Mouse (Mus musculus) intestine, embryonic 16.5 days (tissue): ENCODE measurements around the gene St3gal3. TPM values are rescaled to one million over a fixed set of nuclear protein-coding genes. Genes with fewer than 3 reads are reported as not detected.
A peak's percentile ranks its signal among the peaks of the same experiment; 100 is the strongest.

Experiments used
- ATAC-seq: fragments of 200-750 bp; cut with Nextera tagmentation; 2 replicates; pipeline ENCODE4 v1.8.0; 2017; ENCODE audit warnings: moderate TSS enrichment, moderate library complexity
- H3K27ac ChIP-seq: fragments of 300-500 bp; sonication (generic); 2 replicates; pipeline ENCODE4 v1.5.1; 2014; ENCODE audit warnings: mild to moderate bottlenecking, low read length
- H3K27me3 ChIP-seq: fragments of 300-500 bp; sonication (generic); replicated peaks from 2 replicates; pipeline ENCODE4 v1.6.1; 2014; ENCODE audit warnings: low read length, control low read depth, mixed read lengths; ENCODE audit not compliant: control insufficient read depth, insufficient read depth
- H3K36me3 ChIP-seq: fragments of 300-500 bp; sonication (generic); 2 replicates; pipeline ENCODE4 v1.6.1; 2014; ENCODE audit warnings: low read length, control low read depth; ENCODE audit not compliant: control insufficient read depth, insufficient read depth
- H3K4me1 ChIP-seq: fragments of 300-500 bp; sonication (generic); 2 replicates; pipeline ENCODE4 v1.6.1; 2014; ENCODE audit warnings: low read length, control low read depth, mixed read lengths; ENCODE audit not compliant: control insufficient read depth, insufficient read depth
- H3K4me2 ChIP-seq: fragments of 300-500 bp; sonication (generic); 2 replicates; pipeline ENCODE4 v1.6.1; 2014; ENCODE audit warnings: low read depth, low read length, control low read depth
- H3K4me3 ChIP-seq: fragments of 300-500 bp; sonication (generic); 2 replicates; pipeline ENCODE4 v1.5.1; 2014; ENCODE audit warnings: mild to moderate bottlenecking, low read length
- H3K9ac ChIP-seq: fragments of 300-500 bp; sonication (generic); 2 replicates; pipeline ENCODE4 v1.6.1; 2014; ENCODE audit warnings: low read depth, low read length
- H3K9me3 ChIP-seq: fragments of 300-500 bp; sonication (generic); 2 replicates; pipeline ENCODE4 v1.6.1; 2016; ENCODE audit warnings: low read length, control low read depth; ENCODE audit not compliant: control insufficient read depth
- WGBS: fragments of 180-500 bp; shearing (Covaris S2); extraction: QIAGEN DNeasy Blood & Tissue Kit; methylation state at CpG from one replicate; pipeline ENCODE4 v1.1.7; 2014; 5-methylcytosine and 5-hydroxymethylcytosine counted together
- polyA plus RNA-seq: library from polyadenylated mRNA; unstranded; fragments of >200 nt; fragmentation: Nextera tagmentation; extraction: Ambion mirVana; gene quantifications from 2 replicates; pipeline ENCODE4 v1.2.1, GENCODE M21; 2015

The St3gal3 gene
- polyA plus RNA-seq, 1 experiment from 2014 or later = 8.6 TPM

GRCm38 (mm10) chr4:118073128-118073527 is 61.6 kb downstream of the St3gal3 start:
- Histone ChIP-seq H3K9ac (no peak overlapping the region), H3K4me3 (no peak overlapping the region), H3K36me3 (0 out of 2 replicates have a peak, but pooled peaks cover 3% of the 10 kb centered on the region), H3K4me2 (no peak overlapping the region), H3K9me3 (no peaks in the 10 kb centered on the region; the same call in 1 of the 2 replicates), H3K27ac (no peak overlapping the region), H3K27me3 (no peaks in the 10 kb centered on the region), H3K4me1 (peaks cover 10% of the 10 kb centered on the region)
- ATAC-seq = no peak
- WGBS = 78% methylated on average over 6 of the region's 6 CpGs

GRCm38 (mm10) chr4:118071891-118072290 is 62.8 kb downstream of the St3gal3 start:
- Histone ChIP-seq H3K9ac (no peak overlapping the region), H3K27me3 (no peaks in the 10 kb centered on the region), H3K4me1 (peaks cover 10% of the 10 kb centered on the region), H3K9me3 (no peaks in the 10 kb centered on the region; the same call in 1 of the 2 replicates), H3K4me2 (no peak overlapping the region), H3K27ac (no peak overlapping the region), H3K4me3 (no peak overlapping the region), H3K36me3 (0 out of 2 replicates have a peak, but pooled peaks cover 3% of the 10 kb centered on the region)
- no peak for ATAC-seq
- 78% methylated on average over 7 of the region's 7 CpGs for WGBS

DNA sequence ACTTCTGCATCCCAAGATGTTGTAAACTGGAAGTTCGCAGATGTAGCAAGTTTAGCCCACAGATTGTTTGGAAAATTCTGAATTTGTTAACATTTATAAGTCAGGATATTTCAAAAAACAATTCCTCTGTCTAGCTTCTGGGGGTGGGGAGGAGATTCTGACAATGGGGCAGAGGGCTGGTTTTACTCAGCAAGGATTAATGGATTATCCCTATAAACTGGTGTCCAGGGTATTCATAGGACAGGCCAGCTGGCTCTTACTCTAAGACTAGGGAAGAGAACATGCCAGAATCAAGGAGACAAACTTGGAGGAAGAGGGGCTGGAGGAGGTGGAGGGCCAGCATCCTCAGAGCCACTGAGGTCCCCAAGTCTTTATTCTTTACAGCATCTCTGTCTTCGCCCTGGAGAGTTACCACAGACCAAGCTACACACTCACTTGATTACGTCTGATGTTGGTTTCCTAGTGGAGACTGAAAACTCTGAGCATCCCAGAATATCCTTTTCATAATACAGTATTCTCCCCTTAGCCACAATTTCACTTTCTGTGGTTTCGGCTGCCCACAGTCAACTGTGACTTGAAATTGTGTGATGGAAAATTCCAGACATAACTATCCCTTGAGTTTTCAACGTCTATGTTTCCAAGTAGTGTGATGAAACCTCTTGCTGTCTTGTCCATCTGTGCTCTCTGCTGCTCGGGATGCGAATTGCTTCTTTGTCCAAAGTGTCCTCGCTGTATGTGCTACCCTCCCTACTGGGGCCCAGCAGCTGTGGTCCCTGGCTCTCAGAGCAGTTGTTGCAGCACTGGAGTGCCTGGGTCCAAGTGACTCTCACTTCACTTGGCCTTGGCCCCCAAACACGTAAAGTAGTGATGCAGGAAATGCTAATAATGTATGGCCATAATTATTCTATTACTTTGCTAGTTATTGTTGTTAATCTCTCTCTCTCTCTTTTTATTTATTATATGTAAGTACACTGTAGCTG is 64.2 kb downstream of the St3gal3 start:
- Histone ChIP-seq H3K4me3 (no peak overlapping the region), H3K9me3 (no peaks in the 10 kb centered on the region; the same call in 1 of the 2 replicates), H3K27me3 (no peaks in the 10 kb centered on the region), H3K4me1 (peaks cover 10% of the 10 kb centered on the region), H3K4me2 (no peak overlapping the region), H3K9ac (no peak overlapping the region), H3K36me3 (no peaks in the 10 kb centered on the region), H3K27ac (peak overlapping the region; percentile 33)
- WGBS = 79% methylated on average over 9 of the region's 9 CpGs
- no peak for ATAC-seq

DNA sequence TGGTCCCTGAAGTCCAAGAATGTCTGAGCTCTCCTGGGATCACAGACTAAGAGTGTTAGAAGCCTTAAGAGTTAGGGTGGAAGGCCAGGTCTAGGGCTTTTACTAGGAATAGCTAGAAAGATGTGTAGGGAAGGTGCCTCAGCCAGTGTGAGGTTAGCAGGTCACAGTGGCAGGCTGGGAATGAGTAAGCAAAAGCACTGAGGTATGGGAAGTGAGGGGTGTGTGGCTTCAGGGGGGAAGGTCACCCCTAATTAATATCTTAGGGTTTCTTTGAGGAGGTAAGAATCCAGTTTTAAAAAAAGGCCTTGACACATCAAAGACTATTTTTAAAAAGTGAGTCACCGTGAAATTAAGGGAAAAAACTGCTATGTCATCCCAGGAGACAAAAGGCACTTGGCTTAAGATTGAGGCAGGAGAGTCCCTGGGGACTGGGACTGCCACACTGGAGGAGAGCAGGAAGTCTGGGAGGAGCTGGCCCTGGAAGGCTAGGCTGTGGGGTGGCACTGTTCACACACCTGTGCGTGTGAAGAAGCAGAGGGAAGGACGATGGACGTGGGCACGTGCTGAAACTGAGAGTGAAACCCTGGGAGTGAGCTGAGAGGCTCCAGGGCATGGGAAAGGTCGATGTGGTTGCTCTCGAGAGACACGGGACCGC is 72.8 kb downstream of the St3gal3 start:
- Histone ChIP-seq H3K9me3 (no peaks in the 10 kb centered on the region), H3K4me2 (no peak overlapping the region), H3K9ac (no peak overlapping the region), H3K4me3 (no peak overlapping the region), H3K27ac (0 out of 2 replicates have a peak overlapping the region, but pooled peaks have one; percentile 71), H3K4me1 (peaks cover 21% of the 10 kb centered on the region), H3K36me3 (no peaks in the 10 kb centered on the region), H3K27me3 (no peaks in the 10 kb centered on the region)
- ATAC-seq = no peak; the same call in 1 of the 2 replicates
- 46% methylated on average over 9 of the region's 9 CpGs for WGBS

GRCm38 (mm10) chr4:118060915-118061530 is 73.7 kb downstream of the St3gal3 start:
- Histone ChIP-seq H3K27ac (peak overlapping the region; percentile 71), H3K36me3 (no peaks in the 10 kb centered on the region), H3K4me3 (no peak overlapping the region), H3K4me1 (peaks cover 21% of the 10 kb centered on the region), H3K9ac (no peak overlapping the region), H3K9me3 (no peaks in the 10 kb centered on the region), H3K27me3 (no peaks in the 10 kb centered on the region), H3K4me2 (no peak overlapping the region)
- peak; percentile 58; the same call in 1 of the 2 replicates for ATAC-seq
- 83% methylated on average over 13 of the region's 13 CpGs for WGBS

DNA sequence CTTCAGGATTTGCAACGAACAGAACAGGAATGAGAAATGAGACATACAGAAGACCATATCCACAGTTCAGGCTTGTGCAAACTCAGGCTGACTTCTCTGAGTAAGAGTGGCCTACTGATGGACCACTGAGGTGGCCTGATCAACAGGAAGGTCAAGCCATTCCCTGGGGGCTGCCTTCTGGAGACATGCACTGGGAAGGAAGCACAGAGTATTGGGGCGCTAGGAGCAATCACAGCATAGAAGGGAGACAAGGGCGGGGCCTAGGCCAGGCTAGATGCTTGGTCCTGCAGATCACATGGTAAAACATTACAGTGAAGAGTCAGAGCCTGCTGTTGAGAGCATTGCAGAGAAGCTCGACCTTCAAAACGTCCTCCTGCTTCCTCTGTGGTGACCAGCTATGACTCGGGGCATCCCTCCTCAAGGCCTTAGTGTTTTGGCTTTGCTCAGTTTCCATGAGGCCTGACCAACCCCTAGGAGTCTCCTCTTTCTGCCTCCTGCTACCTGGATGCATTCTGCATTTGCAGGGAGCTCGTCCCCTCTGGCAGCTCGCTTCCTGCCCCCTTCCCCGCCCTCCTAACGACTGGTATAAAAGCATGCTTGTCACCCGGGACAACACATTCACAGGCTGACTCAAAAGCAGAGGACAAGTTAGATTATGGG is 74.8 kb downstream of the St3gal3 start:
- Histone ChIP-seq H3K27ac (peak overlapping the region; percentile 51), H3K4me2 (no peak overlapping the region), H3K4me1 (peaks cover 21% of the 10 kb centered on the region), H3K36me3 (no peaks in the 10 kb centered on the region), H3K4me3 (no peak overlapping the region), H3K9me3 (no peaks in the 10 kb centered on the region), H3K9ac (no peak overlapping the region), H3K27me3 (no peaks in the 10 kb centered on the region)
- ATAC-seq = no peak
- WGBS = 66% methylated on average over 11 of the region's 11 CpGs

DNA sequence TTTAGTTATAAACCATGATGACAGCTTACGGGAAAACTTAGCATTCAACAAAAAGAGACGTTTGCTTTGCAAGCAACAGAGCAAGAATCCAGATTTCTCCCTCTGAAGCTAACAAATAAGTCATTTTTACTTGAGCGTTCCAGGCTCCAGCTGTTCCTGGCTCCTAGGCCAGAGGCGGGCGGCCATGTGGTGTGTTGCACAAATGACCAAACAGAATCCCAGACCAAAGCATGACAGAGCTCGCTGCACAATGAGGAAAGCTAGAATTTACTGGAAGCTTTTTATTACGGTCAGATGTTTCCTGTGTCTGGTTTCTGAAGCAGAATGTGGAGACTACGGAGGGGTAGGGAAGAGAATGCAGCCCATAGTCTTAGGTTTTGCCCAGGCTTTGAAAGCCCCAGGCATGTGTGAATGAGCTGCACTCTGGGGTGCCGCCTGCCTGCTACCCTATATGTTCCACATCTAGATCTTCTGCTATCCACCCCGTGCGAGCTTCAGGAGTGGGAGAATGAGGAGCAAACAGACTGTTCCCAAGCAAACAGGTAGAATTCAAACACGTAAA is 76.5 kb downstream of the St3gal3 start:
- Histone ChIP-seq H3K4me3 (no peak overlapping the region), H3K36me3 (no peaks in the 10 kb centered on the region), H3K9me3 (no peaks in the 10 kb centered on the region), H3K4me1 (peaks cover 21% of the 10 kb centered on the region), H3K27ac (peak overlapping the region; percentile 83), H3K4me2 (no peak overlapping the region), H3K9ac (no peak overlapping the region), H3K27me3 (no peaks in the 10 kb centered on the region)
- peak; percentile 46; the same call in 1 of the 2 replicates for ATAC-seq
- WGBS = 46% methylated on average over 12 of the region's 12 CpGs

DNA sequence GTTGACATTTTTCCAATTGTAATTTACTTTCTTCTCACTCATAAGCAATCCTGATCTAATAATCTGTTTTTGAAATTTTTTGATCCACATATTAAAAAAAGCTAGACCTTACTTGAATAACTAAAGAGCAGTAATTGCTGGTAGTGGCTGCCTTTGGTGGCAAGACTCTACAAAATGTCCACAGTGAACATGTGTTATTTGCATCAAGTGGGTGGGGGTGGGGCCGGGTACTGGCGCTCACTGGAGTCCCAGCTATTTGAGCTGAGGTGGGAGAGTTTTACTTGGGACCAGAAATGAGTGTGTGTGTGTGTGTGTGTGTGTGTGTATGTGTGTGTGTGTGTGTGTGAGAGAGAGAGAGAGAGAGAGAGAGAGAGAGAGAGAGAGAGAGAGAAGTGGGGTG is 77.6 kb downstream of the St3gal3 start:
- Histone ChIP-seq H3K27ac (peak overlapping the region; percentile 84; the same call in 1 of the 2 replicates), H3K4me1 (peaks cover 21% of the 10 kb centered on the region), H3K27me3 (no peaks in the 10 kb centered on the region), H3K9me3 (no peaks in the 10 kb centered on the region), H3K4me3 (no peak overlapping the region), H3K36me3 (no peaks in the 10 kb centered on the region), H3K9ac (no peak overlapping the region), H3K4me2 (no peak overlapping the region)
- no peak for ATAC-seq
- 48% methylated on average over 2 of the region's 2 CpGs for WGBS
